Mouse (Mus musculus) erythroblast, embryonic 14.5 days (primary cell): ENCODE measurements around the gene Rab24.

Experiments used
- GATA1 ChIP-seq: IDR thresholded peaks from 2 replicates; pipeline ENCODE4 v1.6.1; 2012; ENCODE audit warnings: low read length, inconsistent platforms, mixed read lengths
- TAL1 ChIP-seq: IDR thresholded peaks from 3 replicates; pipeline ENCODE4 v1.6.1; 2012; ENCODE audit warnings: low read length, inconsistent platforms, mixed read lengths

- no peak for TF ChIP-seq GATA1
- no peak for TF ChIP-seq TAL1
Observed at GRCm38 (mm10) chr13:55322130-55322825, 532 bp upstream of the Rab24 start.
